Mouse (Mus musculus) heart, embryonic 12.5 days (tissue): ENCODE results near the gene Chadl. TPM values are rescaled to one million over a fixed set of nuclear protein-coding genes. Genes with fewer than 3 reads are reported as not detected.

Source experiments
- ATAC-seq: fragments of 200-750 bp; cut with Nextera tagmentation; 2 replicates; pipeline ENCODE4 v1.8.0; 2017; ENCODE audit warnings: moderate TSS enrichment, moderate library complexity; ENCODE audit not compliant: insufficient number of reproducible peaks, low FRiP score
- H3K27ac ChIP-seq: fragments of 300-500 bp; sonication (generic); 2 replicates; pipeline ENCODE4 v1.5.1; 2016; ENCODE audit warnings: mild to moderate bottlenecking, moderate library complexity; ENCODE audit not compliant: poor library complexity, severe bottlenecking
- H3K27me3 ChIP-seq: fragments of 300-500 bp; sonication (generic); replicated peaks from 2 replicates; pipeline ENCODE4 v1.6.1; 2016; ENCODE audit warnings: mild to moderate bottlenecking, moderate library complexity
- H3K36me3 ChIP-seq: fragments of 300-500 bp; sonication (generic); 2 replicates; pipeline ENCODE4 v1.6.1; 2016; ENCODE audit warnings: mild to moderate bottlenecking, moderate library complexity
- H3K4me1 ChIP-seq: fragments of 300-500 bp; sonication (generic); replicated peaks from 2 replicates; pipeline ENCODE4 v1.6.1; 2016; ENCODE audit warnings: mild to moderate bottlenecking
- H3K4me2 ChIP-seq: fragments of 300-500 bp; sonication (generic); 2 replicates; pipeline ENCODE4 v1.6.1; 2016; ENCODE audit warnings: mild to moderate bottlenecking, moderate library complexity
- H3K4me3 ChIP-seq: fragments of 300-500 bp; sonication (generic); 2 replicates; pipeline ENCODE4 v1.5.1; 2016; ENCODE audit warnings: mild to moderate bottlenecking
- H3K9ac ChIP-seq: fragments of 300-500 bp; sonication (generic); 2 replicates; pipeline ENCODE4 v1.6.1; 2016; ENCODE audit warnings: mild to moderate bottlenecking, moderate library complexity
- H3K9me3 ChIP-seq: fragments of 300-500 bp; sonication (generic); replicated peaks from 2 replicates; pipeline ENCODE4 v1.6.1; 2016; ENCODE audit warnings: mild to moderate bottlenecking, moderate library complexity
- WGBS: fragments of 180-500 bp; shearing (Covaris S2); methylation state at CpG from one replicate; pipeline ENCODE4 v1.1.7; 2016; 5-methylcytosine and 5-hydroxymethylcytosine counted together
- polyA plus RNA-seq: library from polyadenylated mRNA; unstranded; fragments of >200 nt; fragmentation: Nextera tagmentation; extraction: Ambion mirVana; gene quantifications from 2 replicates; pipeline ENCODE4 v1.2.1, GENCODE M21; 2016

Gene Chadl
- polyA plus RNA-seq, 1 experiment from 2014 or later: 0.75 TPM

DNA sequence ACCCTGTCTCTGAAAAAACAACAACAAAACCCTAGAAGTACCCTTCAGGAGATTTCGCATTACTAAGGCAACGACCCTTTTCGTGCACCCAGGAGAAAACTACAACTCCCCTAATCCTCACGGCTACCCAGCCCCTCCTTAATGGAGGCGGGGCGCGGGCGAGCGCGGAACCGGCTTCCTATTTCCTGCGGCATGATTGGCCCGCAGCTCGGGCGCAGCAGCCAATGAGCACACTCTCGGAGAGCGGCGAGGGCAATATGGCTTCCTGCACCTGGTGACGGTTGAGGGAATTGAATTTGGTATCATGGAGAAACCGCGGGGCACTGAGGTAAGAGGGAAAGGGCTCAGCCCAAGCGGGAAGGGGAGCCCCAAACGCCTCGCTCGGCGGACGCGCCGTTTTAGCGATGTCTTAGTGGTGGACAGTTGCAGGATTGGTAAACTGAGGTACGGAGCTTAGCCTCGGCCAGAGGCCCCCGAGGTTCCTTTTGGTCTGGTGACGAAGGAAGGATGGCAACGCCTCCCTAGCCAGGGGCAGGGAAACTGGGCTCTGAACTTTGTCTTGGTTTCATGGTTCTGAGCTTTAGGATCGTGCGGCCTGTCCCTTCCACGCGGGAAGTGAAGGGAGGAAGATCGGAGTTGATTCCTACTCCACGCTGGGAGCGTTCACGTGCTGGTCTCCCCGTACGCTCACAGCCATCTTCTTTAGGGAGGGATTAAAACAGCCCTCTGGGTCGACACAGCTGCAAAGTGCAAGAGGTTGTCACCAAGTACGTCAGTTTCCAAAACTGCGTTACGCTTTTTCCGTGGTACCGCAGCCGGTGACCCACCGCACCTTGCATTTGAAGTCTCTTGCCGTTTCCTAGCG lies 33.2 kb downstream of the Chadl start, which contains the start of gene L3mbtl2:
L3mbtl2 (plus strand) TSS at position 193 of the 865 bp plus-strand sequence.
- Histone ChIP-seq H3K9me3 (no peaks in the 10 kb centered on the region), H3K27me3 (no peaks in the 10 kb centered on the region), H3K36me3 (peaks cover 22% of the 10 kb centered on the region), H3K4me2 (peak within 1 kb of the TSS; percentile 96), H3K27ac (peak within 1 kb of the TSS; percentile 49; the same call in 1 of the 2 replicates), H3K9ac (peak within 1 kb of the TSS; percentile 82), H3K4me1 (peaks cover 7% of the 10 kb centered on the region), H3K4me3 (peak within 1 kb of the TSS; percentile 97)
- under 1% methylated on average over 55 of the region's 55 CpGs for WGBS
- peak; percentile 98 for ATAC-seq

GRCm38 (mm10) chr15:81663281-81663680 lies 33.8 kb downstream of the Chadl start:
- Histone ChIP-seq H3K27me3 (no peaks in the 10 kb centered on the region), H3K36me3 (peaks cover 16% of the 10 kb centered on the region), H3K4me1 (peaks cover 7% of the 10 kb centered on the region), H3K9me3 (no peaks in the 10 kb centered on the region), H3K9ac (no peak overlapping the region), H3K4me2 (peak overlapping the region; percentile 96), H3K27ac (no peak overlapping the region), H3K4me3 (peak overlapping the region; percentile 97)
- 56% methylated on average over 10 of the region's 10 CpGs for WGBS
- no peak for ATAC-seq

DNA sequence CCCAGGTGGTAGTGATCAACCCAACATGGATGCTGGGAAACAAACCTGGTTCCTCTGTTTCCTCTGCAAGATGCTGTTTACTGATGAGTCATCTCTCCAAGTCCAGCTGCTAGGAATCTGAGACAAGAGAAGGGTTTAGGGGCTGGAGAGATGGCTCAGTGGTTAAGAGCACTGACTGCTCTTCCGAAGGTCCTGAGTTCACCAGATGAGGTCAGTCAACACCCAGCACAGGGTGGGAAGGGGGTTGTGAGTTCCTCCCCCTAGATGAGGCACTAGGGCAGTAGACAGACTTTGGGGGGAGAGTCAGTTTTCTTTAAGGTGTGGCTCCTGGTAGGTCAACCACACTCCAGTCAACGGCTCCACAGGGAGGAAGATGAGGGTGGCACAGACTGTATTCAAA lies 35.4 kb downstream of the Chadl start:
- Histone ChIP-seq H3K27ac (no peak overlapping the region), H3K4me1 (peaks cover 7% of the 10 kb centered on the region), H3K9ac (no peak overlapping the region), H3K36me3 (peaks cover under 1% of the 10 kb centered on the region; the same call in 1 of the 2 replicates), H3K9me3 (0 out of 2 replicates have a peak, but pooled peaks cover 2% of the 10 kb centered on the region), H3K4me2 (no peak overlapping the region), H3K4me3 (no peak overlapping the region), H3K27me3 (no peaks in the 10 kb centered on the region)
- no peak for ATAC-seq
- 82% methylated on average over 2 of the region's 2 CpGs for WGBS

GRCm38 (mm10) chr15:81650636-81651035 lies 46.5 kb downstream of the Chadl start:
- no peak overlapping the region for H3K27ac ChIP-seq
- no peaks in the 10 kb centered on the region for H3K27me3 ChIP-seq
- 0 out of 2 replicates have a peak, but pooled peaks cover 2% of the 10 kb centered on the region for H3K9me3 ChIP-seq
- no peak overlapping the region for H3K4me2 ChIP-seq
- no peaks in the 10 kb centered on the region for H3K4me1 ChIP-seq
- H3K9ac ChIP-seq: no peak overlapping the region
- H3K36me3 ChIP-seq: peaks cover 62% of the 10 kb centered on the region
- no peak overlapping the region for H3K4me3 ChIP-seq
- 84% methylated on average over 7 of the region's 7 CpGs for WGBS
- ATAC-seq: no peak

DNA sequence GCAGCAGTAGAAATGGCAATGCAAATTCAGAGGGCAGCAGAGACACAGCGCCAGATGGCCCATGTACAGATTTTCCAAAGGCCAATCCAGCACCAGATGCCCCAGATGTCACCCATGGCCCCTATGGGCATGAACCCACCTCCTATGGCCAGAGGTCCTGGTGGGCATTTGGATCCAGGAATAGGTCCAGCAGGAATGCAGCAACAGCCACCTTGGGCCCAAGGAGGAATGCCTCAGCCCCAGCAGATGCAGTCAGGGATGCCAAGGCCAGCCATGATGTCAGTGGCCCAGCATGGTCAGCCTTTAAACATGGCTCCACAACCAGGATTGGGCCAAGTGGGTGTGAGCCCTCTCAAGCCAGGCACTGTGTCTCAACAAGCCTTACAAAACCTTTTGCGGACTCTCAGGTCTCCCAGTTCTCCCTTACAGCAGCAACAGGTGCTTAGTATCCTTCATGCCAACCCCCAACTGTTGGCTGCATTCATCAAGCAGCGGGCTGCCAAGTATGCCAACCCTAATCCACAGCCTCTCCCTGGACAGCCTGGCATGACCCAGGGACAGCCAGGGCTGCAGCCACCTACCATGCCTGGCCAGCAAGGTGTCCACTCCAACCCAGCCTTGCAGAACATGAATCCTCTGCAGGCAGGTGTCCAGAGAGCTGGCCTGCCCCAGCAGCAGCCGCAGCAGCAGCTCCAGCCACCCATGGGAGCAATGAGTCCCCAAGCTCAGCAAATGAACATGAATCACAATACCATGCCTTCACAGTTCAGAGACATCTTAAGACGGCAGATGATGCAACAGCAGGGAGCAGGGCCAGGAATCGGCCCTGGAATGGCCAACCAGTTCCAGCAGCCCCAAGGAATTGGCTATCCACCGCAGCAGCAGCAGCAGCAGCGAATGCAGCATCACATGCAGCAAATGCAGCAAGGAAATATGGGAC lies 47.3 kb downstream of the Chadl start:
- Histone ChIP-seq H3K4me1 (no peaks in the 10 kb centered on the region), H3K36me3 (peaks cover 71% of the 10 kb centered on the region), H3K9me3 (0 out of 2 replicates have a peak, but pooled peaks cover 2% of the 10 kb centered on the region), H3K27ac (no peak overlapping the region), H3K4me2 (no peak overlapping the region), H3K9ac (no peak overlapping the region), H3K4me3 (no peak overlapping the region), H3K27me3 (no peaks in the 10 kb centered on the region)
- 94% methylated on average over 8 of the region's 8 CpGs for WGBS
- ATAC-seq: no peak

Other genes with a start within 250 kb of the Chadl start
- 383 and 424 TPM in 2 replicates for gene Rbx1, start 231.0 kb downstream of the Chadl start, polyA plus RNA-seq
- 16.1 and 17.3 TPM in 2 replicates for gene Ep300, start 111.9 kb downstream of the Chadl start, polyA plus RNA-seq
- gene L3mbtl2, start 33.4 kb downstream of the Chadl start, polyA plus RNA-seq: 19.4 and 20.3 TPM in 2 replicates
- gene Zc3h7b, start 47.8 kb upstream of the Chadl start, polyA plus RNA-seq: 27.4 and 30.8 TPM in 2 replicates
- 102 and 106 TPM in 2 replicates for gene Rangap1, start 48.2 kb upstream of the Chadl start, polyA plus RNA-seq
- gene Tef, start 105.1 kb upstream of the Chadl start, polyA plus RNA-seq: 26.0 and 27.8 TPM in 2 replicates
- gene Tob2, start 161.5 kb upstream of the Chadl start, polyA plus RNA-seq: 14.6 and 14.7 TPM in 2 replicates
- 88.9 and 89.3 TPM in 2 replicates for gene Phf5a, start 174.6 kb upstream of the Chadl start, polyA plus RNA-seq
- gene Aco2, start 175.0 kb upstream of the Chadl start, polyA plus RNA-seq: 497 and 519 TPM in 2 replicates
- gene Polr3h, start 229.0 kb upstream of the Chadl start, polyA plus RNA-seq: 106 and 121 TPM in 2 replicates
- gene Csdc2, start 239.5 kb upstream of the Chadl start, polyA plus RNA-seq: 6.2 and 6.3 TPM in 2 replicates